Mouse (Mus musculus): Measurements from ENCODE around the gene Tmem207.
"Not testable (repeated sequence)": the region's sequence is repeated elsewhere in the genome, so short reads cannot be mapped to it uniquely, and the experiment has no call there.

Gene Tmem207

GRCm38 (mm10) chr16:26526669-26527068, at the start of gene Tmem207:
Gene Tmem207 (minus strand): TSS chr16:26526769.
- in situ Hi-C loops (cut with MboI, MseI) = no loop called here

GRCm38 (mm10) chr16:26574173-26574572, 47.6 kb upstream of the Tmem207 start:
- in situ Hi-C loops (cut with MboI, MseI) = loop anchor here in 1 of 2 experiments (5.0 kb wide), 1 partner anchor 883 kb away; no protein-coding TSS in a partner anchor

GRCm38 (mm10) chr16:26571836-26572235, 45.3 kb upstream of the Tmem207 start:
- in situ Hi-C loops (cut with MboI, MseI) = loop anchor here in 1 of 2 experiments (5.0 kb wide), 1 partner anchor 885 kb away; no protein-coding TSS in a partner anchor

DNA sequence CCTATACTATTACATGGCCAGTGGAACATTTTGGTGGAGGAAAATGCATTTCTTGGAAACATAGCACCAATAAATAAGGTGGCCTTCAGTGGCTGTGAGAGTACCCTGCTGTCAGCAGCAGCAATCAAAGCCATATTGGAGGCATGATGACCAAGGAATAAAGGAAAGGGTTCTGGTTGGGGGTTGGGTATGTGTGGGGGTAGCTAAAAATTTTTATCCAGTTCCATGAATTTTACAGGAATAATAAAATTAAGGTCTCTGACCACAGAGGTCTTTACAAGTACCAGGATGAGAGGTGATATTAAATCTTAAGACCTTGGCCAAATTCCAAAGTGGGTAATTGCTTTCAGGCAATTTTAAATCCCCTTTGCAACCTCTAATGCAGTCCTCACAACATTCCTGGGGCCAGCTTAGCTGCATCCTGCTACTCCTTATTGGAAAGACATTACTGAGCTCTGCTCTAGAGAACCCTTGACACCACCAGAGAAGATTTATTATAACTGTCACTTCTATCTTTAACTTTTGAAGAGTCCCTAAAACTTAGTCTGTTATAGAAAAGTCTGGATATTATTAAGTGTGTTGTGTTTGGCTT, 42.9 kb upstream of the Tmem207 start:
- in situ Hi-C loops (cut with MboI, MseI) = no loop called here

- in situ Hi-C loops (cut with MboI, MseI) = no loop called here
Measured at GRCm38 (mm10) chr16:26562771-26563170, 36.2 kb upstream of the Tmem207 start.

DNA sequence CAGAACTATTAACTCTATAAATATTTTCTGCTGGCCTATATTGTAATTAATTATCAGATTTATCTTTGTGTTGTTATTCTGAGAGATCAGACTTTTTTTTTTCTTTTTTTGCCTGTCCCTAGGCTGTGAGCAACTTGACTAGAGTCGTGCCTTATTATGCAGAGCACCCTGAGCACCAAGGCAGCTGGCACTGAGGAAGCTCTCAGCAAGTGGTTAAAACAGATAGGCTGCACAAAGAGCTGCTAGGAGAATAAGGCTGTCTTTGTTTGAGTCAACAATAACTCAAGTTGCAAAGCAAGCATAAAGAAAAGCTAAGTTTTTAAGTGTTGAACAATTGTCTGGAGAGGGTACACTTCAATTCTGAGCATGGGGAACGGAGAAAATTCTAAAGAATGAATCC, 35.2 kb upstream of the Tmem207 start:
- in situ Hi-C loops (cut with MboI, MseI) = no loop called here

DNA sequence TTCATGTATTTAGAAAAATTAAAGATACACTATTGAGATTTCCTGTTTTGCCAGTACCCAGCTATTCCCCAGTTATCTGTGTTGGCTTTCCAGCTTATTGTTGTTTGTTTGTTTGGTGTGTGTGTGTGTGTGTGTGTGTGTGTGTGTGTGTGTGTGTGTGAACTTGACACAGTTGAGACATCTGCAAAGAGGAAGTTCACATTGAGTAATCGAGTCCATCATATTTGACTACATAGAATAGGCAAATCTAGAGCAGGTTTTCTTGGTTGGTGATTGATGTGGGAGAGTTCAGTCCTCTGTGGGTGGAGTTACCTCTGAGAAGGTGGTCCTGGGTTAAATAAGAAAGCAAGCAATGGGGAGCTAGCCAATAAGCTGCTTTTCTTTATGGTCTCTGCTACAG, 32.2 kb upstream of the Tmem207 start:
- in situ Hi-C loops (cut with MboI, MseI) = no loop called here

GRCm38 (mm10) chr16:26552234-26552633, 25.7 kb upstream of the Tmem207 start:
- in situ Hi-C loops (cut with MboI, MseI) = no loop called here

DNA sequence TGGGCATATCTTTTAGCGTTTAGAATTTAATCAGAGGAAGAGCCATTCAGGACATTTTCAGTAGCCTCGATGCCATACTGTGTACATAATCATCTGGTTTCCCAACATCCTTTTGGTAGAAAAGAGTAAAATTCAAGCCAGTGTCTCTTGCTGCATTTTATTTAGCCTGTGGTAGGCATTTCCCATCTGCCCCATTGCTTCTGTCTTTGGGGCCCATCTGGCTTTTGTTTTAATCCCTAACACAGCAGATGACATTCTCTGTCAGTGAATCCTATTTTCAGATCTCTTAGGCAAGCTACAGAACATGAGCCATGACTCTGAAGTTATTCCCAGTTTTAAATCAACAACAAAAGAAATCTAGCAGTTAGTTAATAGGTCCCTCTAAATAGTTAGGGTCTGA, 22.7 kb upstream of the Tmem207 start:
- in situ Hi-C loops (cut with MboI, MseI) = no loop called here

GRCm38 (mm10) chr16:26546879-26547206, 20.3 kb upstream of the Tmem207 start:
- in situ Hi-C loops (cut with MboI, MseI) = no loop called here

DNA sequence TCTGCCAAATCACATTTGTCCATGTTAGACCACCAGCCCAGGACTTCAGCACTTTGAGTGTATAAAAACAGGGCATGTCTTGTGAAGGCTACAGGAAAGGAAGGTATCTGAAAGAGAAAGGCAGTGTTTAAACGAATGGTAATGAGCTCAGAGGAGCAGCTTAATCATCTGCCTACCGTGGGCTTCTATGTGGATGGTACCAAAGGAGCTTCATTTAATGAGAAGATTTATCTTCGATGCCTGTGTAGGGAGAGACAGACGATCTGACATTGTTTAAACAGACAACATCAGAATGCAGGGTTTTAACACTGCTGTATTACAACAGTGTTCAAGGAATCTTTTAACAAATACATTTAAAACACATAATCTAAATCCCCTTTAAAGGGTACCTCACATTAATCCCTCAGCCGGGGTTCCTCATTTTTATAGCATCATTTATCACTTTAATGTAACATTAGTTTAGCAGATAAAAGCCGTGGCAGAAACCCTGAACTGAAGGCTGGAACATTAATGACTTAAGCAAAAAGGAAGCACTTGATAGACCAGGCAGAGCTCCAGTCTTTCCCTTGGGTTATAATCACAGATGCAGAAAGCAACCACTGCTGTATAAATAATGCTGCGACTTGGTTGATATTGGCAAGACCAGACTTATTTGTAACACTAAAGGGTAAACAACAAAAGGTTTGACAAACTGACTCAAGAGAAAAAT, 19.8 kb upstream of the Tmem207 start:
- in situ Hi-C loops (cut with MboI, MseI) = no loop called here

- in situ Hi-C loops (cut with MboI, MseI) = no loop called here
Measured at GRCm38 (mm10) chr16:26532287-26532686, 5.7 kb upstream of the Tmem207 start.

- in situ Hi-C loops (cut with MboI, MseI) = no loop called here
Measured at GRCm38 (mm10) chr16:26530451-26530850, 3.9 kb upstream of the Tmem207 start.

GRCm38 (mm10) chr16:26527931-26528666, 1.5 kb upstream of the Tmem207 start:
- in situ Hi-C loops (cut with MboI, MseI) = no loop called here

DNA sequence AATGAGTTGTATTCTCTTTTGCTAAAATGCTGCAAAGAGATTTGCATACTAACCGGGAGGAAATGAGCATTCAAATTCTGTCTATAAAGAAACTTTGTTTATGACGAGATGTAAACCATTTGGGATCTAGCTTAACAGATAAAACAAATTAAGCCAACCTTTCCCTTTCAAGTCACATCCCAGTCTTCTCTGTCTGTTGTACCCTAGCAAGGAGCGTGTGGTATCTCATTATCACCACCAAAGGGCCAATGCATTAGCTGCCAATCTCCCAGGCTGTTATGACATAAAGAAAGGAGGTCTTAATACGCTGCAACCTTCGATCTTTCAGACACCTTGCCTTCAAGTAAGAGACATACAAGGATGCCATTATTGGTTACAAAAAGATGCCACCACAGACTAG, 737 bp downstream of the Tmem207 start:
- in situ Hi-C loops (cut with MboI, MseI) = no loop called here

DNA sequence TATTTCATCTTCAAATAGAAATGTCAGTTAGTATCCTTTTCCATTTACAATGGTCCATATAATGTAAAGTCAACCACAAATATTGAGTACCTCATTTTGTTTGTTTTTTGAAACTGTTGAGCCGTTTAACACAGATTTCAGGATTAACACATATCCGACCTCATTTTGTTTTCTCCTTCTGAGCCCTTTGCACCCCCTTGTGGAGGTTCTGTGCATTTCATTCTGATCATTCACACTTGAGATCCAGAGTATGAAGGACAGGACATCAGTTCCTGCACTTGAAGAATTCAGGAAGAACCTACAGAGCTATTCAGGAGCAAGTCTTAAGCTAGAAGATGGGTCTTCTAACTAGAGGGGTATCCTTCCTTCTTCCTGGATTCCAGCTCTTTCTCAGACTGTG, 7.0 kb downstream of the Tmem207 start:
- in situ Hi-C loops (cut with MboI, MseI) = no loop called here

- in situ Hi-C loops (cut with MboI, MseI) = no loop called here
Measured at GRCm38 (mm10) chr16:26504961-26505360, 21.6 kb downstream of the Tmem207 start.

DNA sequence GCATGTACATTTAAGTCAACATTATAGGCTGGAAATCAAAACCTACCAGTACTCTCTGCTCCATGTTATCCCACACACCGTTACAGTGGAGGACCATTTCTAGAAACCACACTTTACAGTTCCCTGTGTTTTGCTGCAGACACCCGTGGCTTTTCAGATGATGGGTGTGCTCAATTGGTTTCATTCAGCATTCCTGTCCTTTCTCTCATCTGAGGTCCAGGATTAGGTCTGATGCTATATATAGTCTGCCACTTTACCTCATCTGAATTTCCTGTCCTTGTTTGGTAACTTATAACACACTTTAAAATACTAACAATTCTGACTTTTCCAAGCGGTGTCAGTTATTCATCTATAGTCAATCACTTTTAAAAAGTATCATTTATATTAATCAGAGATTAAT, 25.8 kb downstream of the Tmem207 start:
- in situ Hi-C loops (cut with MboI, MseI) = no loop called here

DNA sequence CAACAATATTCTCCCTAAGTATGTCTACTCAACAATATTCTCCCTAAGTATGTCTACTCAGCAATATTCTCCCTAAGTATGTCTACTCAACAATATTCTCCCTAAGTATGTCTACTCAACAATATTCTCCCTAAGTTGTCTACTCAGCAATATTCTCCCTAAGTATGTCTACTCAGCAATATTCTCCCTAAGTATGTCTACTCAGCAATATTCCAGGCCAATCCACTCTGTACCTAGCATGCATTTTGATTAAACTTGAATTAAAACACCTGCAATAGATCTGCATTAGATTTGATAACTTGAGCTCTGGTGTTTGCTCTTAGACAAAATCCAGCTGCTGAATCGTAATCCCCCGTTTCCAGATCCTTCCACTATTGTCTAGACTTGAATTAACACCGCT, 26.9 kb downstream of the Tmem207 start:
- in situ Hi-C loops (cut with MboI, MseI) = not testable (repeated sequence)

GRCm38 (mm10) chr16:26495721-26496120, 30.8 kb downstream of the Tmem207 start:
- in situ Hi-C loops (cut with MboI, MseI) = no loop called here

GRCm38 (mm10) chr16:26471254-26471653, 55.3 kb downstream of the Tmem207 start:
- in situ Hi-C loops (cut with MboI, MseI) = no loop called here

- in situ Hi-C loops (cut with MboI, MseI) = no loop called here
Measured at GRCm38 (mm10) chr16:26466535-26466934, 60.0 kb downstream of the Tmem207 start.

DNA sequence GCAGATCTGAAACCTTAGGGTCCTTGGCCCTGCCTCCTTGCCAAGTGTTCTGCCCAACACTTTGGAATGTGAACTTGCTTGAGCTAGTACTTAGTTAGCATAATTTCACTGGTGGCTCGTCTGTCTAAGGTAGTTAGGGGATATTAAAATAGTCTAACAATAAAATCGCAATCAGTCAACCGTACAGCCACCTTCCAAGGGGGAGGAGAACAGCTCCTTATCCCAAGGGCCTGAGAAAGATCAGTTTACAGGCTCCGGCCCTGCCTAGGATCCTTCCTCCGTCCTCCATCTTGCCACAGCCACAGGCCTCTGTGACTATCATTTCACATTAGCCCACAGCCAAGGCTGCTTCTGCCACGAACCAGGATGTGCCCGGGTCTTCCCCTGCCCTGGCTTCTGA, 63.7 kb downstream of the Tmem207 start, which contains the start of gene Cldn16:
Cldn16 (plus strand) TSS at position 301 of the 400 bp plus-strand sequence.
- in situ Hi-C loops (cut with MboI, MseI) = no loop called here

All from T-helper 17 cell (primary cell).